ENCODE assay signal across 17 mouse cellular contexts in genomic region chr3:45707891-45708290, GRCm38 (mm10).
"Had no signal": no experiment of that assay in that cellular context is flagged by ENCODE, and none has a peak within 500 bp of the region (broad histone marks: within the 10 kb centered on the region; RNA-seq: fewer than 3 reads in every experiment).

No protein-coding gene starts in this region.

- H3K9ac ChIP-seq: liver, embryonic 12.5 days; liver, embryonic 14.5 days; lung, embryonic 14.5 days; neural tube, embryonic 13.5 days; neural tube, embryonic 15.5 days had no signal

- ATAC-seq: liver, embryonic 12.5 days had no signal

- H3K4me3 ChIP-seq: liver, embryonic 12.5 days; myocyte; neural tube, embryonic 13.5 days; neural tube, embryonic 15.5 days had no signal

- H3K4me2 ChIP-seq: liver, embryonic 12.5 days; lung, embryonic 14.5 days; neural tube, embryonic 13.5 days; neural tube, embryonic 15.5 days had no signal

- H3K9me3 ChIP-seq: liver, embryonic 12.5 days; neural tube, embryonic 13.5 days; neural tube, embryonic 15.5 days had no signal

- H3K4me1 ChIP-seq: liver, embryonic 12.5 days; neural tube, embryonic 13.5 days; neural tube, embryonic 15.5 days had no signal

- H3K27ac ChIP-seq: liver, embryonic 12.5 days; liver, embryonic 14.5 days; neural tube, embryonic 13.5 days; neural tube, embryonic 15.5 days had no signal

- H3K27me3 ChIP-seq: liver, embryonic 12.5 days; neural tube, embryonic 13.5 days; neural tube, embryonic 15.5 days had no signal

- DNase-seq: lung, adult 18-20 months; lung, embryonic 14.5 days; lung, postnatal 10 days; lung, postnatal 4 days; retina, postnatal 1 day; right cerebral cortex, adult 18-20 months; right cerebral cortex, postnatal 25 days; right cerebral cortex, postnatal 4 days; spleen, adult 18-20 months; thymus, adult 18-20 months; thymus, postnatal 14 days; thymus, postnatal 36 days had no signal

- H3K36me3 ChIP-seq: liver, embryonic 12.5 days; neural tube, embryonic 13.5 days; neural tube, embryonic 15.5 days had no signal
